Mouse (Mus musculus): Measurements from ENCODE around the gene Colgalt1.

GRCm38 (mm10) chr8:71631897-71632296 lies 21.1 kb downstream of the Colgalt1 start:
- TF ChIP-seq CTCF (IDR thresholded peaks at IDR 0.05; ENCODE audit: control insufficient read depth, insufficient read depth, insufficient replicate concordance, low read depth, low read length) (no peak), POLR2A (IDR thresholded peaks at IDR 0.05; ENCODE audit: control insufficient read depth, low read depth, low read length) (no peak)

Measured in testis, adult 2 months (tissue).